ENCODE assay signal across 10 mouse cellular contexts in the genomic region with DNA sequence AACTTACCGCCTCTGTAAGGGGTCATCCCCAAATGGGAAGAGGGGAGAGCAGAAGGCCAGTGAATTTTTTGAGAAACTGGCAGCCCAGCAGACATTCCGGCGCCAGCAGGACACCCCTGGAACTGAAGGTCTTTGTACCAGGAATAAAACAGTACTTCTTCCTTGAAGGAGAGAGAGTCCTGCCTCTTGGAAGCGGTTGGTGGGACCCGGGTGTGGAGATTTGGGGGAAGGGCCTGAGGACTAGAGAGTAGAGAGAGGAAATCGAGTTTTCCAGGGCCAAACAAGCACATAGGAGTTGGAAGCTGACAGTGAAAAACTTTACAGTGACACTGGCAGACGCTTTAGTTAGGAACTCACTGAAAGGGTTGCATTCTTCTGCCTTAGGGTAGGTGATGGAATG.
DNase-seq lines count a peak whose midpoint lies in the region; ATAC-seq and TF ChIP-seq lines count a peak whose summit lies in the region.
"Had no signal": no experiment of that assay in that cellular context is flagged by ENCODE, and none has a peak within 500 bp of the region (broad histone marks: within the 10 kb centered on the region; RNA-seq: fewer than 3 reads in every experiment).

No protein-coding gene starts in this region.

- peak overlapping the region; percentile 84 for H3K4me2 ChIP-seq in kidney, embryonic 14.5 days (replicated peaks; ENCODE audit: low read depth, low read length)
- H3K4me2 ChIP-seq in heart, embryonic 16.5 days (ENCODE audit: low read depth, low read length): peak overlapping the region; percentile 74; the same call in 1 of the 2 replicates
- peak overlapping the region; percentile 72 for H3K4me2 ChIP-seq in midbrain, embryonic 11.5 days

- no peaks in the 10 kb centered on the region; the same call in 1 of the 2 replicates for H3K27me3 ChIP-seq in kidney, embryonic 14.5 days (ENCODE audit: control insufficient read depth, insufficient read depth, low read length)
- peaks cover 2% of the 10 kb centered on the region; the same call in 1 of the 2 replicates for H3K27me3 ChIP-seq in heart, embryonic 16.5 days (ENCODE audit: control insufficient read depth, insufficient read depth, low read length)
- H3K27me3 ChIP-seq in midbrain, embryonic 11.5 days (ENCODE audit: control insufficient read depth, insufficient read depth, low read length): no peaks in the 10 kb centered on the region; the same call in 1 of the 2 replicates

- no peaks in the 10 kb centered on the region for H3K36me3 ChIP-seq in kidney, embryonic 14.5 days (ENCODE audit: control insufficient read depth, insufficient read depth, low read length)
- H3K36me3 ChIP-seq in heart, embryonic 16.5 days (ENCODE audit: control insufficient read depth, insufficient read depth): no peaks in the 10 kb centered on the region
- H3K36me3 ChIP-seq in midbrain, embryonic 11.5 days (ENCODE audit: control insufficient read depth, insufficient read depth, low read length): no peaks in the 10 kb centered on the region
- H3K36me3 ChIP-seq: G1E had no signal

- DNase-seq in kidney, postnatal 25 days: no peak
- DNase-seq in midbrain, embryonic 11.5 days (ENCODE audit: low spot score, missing footprints): peak; percentile 92
- DNase-seq in gastrocnemius, postnatal 25 days: no peak
- DNase-seq in layer of hippocampus, postnatal 36 days: no peak
- DNase-seq in thymus, postnatal 36 days: no peak

- no peak for TF ChIP-seq POLR2A in cortical plate, adult 2 months (IDR thresholded peaks at IDR 0.05; ENCODE audit: extremely low read depth, insufficient read depth, low read length)

- peaks cover 26% of the 10 kb centered on the region for H3K4me1 ChIP-seq in kidney, embryonic 14.5 days (ENCODE audit: control insufficient read depth, insufficient read depth, low read length)
- peaks cover 6% of the 10 kb centered on the region; the same call in 1 of the 2 replicates for H3K4me1 ChIP-seq in cortical plate, adult 2 months (ENCODE audit: control insufficient read depth, insufficient read depth, low read length)
- peaks cover 9% of the 10 kb centered on the region; the same call in 1 of the 2 replicates for H3K4me1 ChIP-seq in heart, embryonic 16.5 days (ENCODE audit: control insufficient read depth, insufficient read depth, low read length)
- H3K4me1 ChIP-seq in midbrain, embryonic 11.5 days (ENCODE audit: control insufficient read depth, insufficient read depth, low read length): peaks cover 18% of the 10 kb centered on the region

- TF ChIP-seq CTCF in cortical plate, adult 2 months (IDR thresholded peaks at IDR 0.05; ENCODE audit: extremely low read depth, insufficient read depth, low read length): no peak

- H3K27ac ChIP-seq in kidney, embryonic 14.5 days (ENCODE audit: low read depth, low read length): no peak overlapping the region
- H3K27ac ChIP-seq in cortical plate, adult 2 months (ENCODE audit: insufficient read depth, low read length): 0 out of 2 replicates have a peak overlapping the region, but pooled peaks have one; percentile 30
- no peak overlapping the region for H3K27ac ChIP-seq in heart, embryonic 16.5 days (ENCODE audit: low read length)
- H3K27ac ChIP-seq in midbrain, embryonic 11.5 days (ENCODE audit: low read depth, low read length): peak overlapping the region; percentile 49

- 22% methylated on average over 7 of the region's 7 CpGs for WGBS in kidney, embryonic 14.5 days
- WGBS in heart, embryonic 16.5 days: 48% methylated on average over 7 of the region's 7 CpGs
- WGBS in midbrain, embryonic 11.5 days: 5% methylated on average over 7 of the region's 7 CpGs

- no peak overlapping the region for H3K4me3 ChIP-seq in kidney, embryonic 14.5 days (ENCODE audit: low read length)
- H3K4me3 ChIP-seq in cortical plate, adult 2 months (ENCODE audit: insufficient read depth, low read length): peak overlapping the region; percentile 27; the same call in 1 of the 2 replicates
- peak overlapping the region; percentile 53; the same call in 1 of the 2 replicates for H3K4me3 ChIP-seq in heart, embryonic 16.5 days (ENCODE audit: low read length)
- H3K4me3 ChIP-seq in midbrain, embryonic 11.5 days (ENCODE audit: low read depth, low read length): peak overlapping the region; percentile 34; the same call in 1 of the 2 replicates

- H3K9me3 ChIP-seq in kidney, embryonic 14.5 days (ENCODE audit: control insufficient read depth, low read length): 0 out of 2 replicates have a peak, but pooled peaks cover under 1% of the 10 kb centered on the region
- H3K9me3 ChIP-seq in heart, embryonic 16.5 days (replicated peaks; ENCODE audit: control insufficient read depth, low read length): no peaks in the 10 kb centered on the region
- H3K9me3 ChIP-seq in midbrain, embryonic 11.5 days (ENCODE audit: control insufficient read depth, low read length): no peaks in the 10 kb centered on the region
- H3K9me3 ChIP-seq: G1E; megakaryocyte, embryonic 14.5 days had no signal

- no peak overlapping the region; the same call in 1 of the 2 replicates for H3K9ac ChIP-seq in kidney, embryonic 14.5 days (ENCODE audit: low read depth, low read length)
- H3K9ac ChIP-seq in heart, embryonic 16.5 days (ENCODE audit: low read length): no peak overlapping the region
- peak overlapping the region; percentile 18; the same call in 1 of the 2 replicates for H3K9ac ChIP-seq in midbrain, embryonic 11.5 days (ENCODE audit: low read length)

- no peak for ATAC-seq in kidney, embryonic 14.5 days (ENCODE audit: low FRiP score, low TSS enrichment)
- no peak for ATAC-seq in heart, embryonic 16.5 days (replicated peaks; ENCODE audit: extremely low read depth, insufficient read depth, low FRiP score)
- no peak for ATAC-seq in midbrain, embryonic 11.5 days (ENCODE audit: low FRiP score)

Comparison
In these comparisons a context has a peak if more than half of its experiments do, and no peak if none do; other contexts are left out.
1. H3K27ac ChIP-seq: peak in cortical plate, adult 2 months (single experiment) and midbrain, embryonic 11.5 days (single experiment); none in kidney, embryonic 14.5 days (single experiment) and heart, embryonic 16.5 days (single experiment).
2. Peak in every context shown above with its lines, with median percentiles within 50 percentile points of each other: H3K4me2 ChIP-seq.